Mouse (Mus musculus): ENCODE measurements around the gene Klra5. TPM values are rescaled to one million over a fixed set of nuclear protein-coding genes. Genes with fewer than 3 reads are reported as not detected.
"Not testable (repeated sequence)": the region's sequence is repeated elsewhere in the genome, so short reads cannot be mapped to it uniquely, and the experiment has no call there.

The Klra5 gene
- total RNA-seq (2022), result not detected

DNA sequence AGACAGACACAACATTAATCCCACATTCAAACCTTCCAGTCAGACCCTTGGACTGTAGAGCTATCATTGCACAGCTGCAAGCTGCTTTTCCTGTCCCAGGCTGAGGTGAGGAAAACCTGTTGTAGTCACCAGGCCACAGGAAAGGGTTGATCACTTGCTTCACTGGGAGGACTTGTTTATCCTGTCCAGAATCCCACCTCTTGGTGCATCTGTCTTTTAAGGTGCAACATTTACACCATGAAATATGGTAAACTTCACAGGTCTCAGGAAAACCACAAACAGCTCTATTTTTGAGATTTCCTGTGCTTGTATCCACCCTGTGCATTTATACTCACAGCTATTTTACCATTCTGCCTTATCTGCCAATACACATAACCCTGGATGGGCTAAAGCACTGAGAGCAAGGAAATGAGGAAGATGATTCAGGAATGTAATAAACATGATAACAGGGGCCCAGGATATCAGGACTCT, at the start of gene Klra5:
TSS of gene Klra5 (minus strand) at position 175 of the 471 bp plus-strand sequence.
- not testable (repeated sequence) for DNase-seq (ENCODE audit: low spot score)

DNA sequence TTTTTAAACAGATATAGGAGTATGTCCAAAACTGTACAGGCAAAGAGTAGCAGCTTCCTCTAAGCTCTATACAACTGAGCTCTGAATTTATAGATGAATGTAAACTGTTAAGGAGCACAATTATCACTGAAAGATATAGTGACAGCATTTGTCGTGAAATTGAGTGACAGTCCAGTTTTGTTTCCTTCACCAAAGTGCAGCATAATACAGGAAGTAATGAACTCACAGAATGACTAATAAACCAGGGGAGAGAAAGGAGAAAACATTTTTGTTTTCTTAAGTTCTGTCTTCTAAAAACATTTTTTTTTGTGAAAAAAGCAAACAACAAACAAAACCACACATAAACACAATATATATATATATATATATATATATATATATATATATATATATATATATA, 454 bp downstream of the Klra5 start:
- DNase-seq (ENCODE audit: low spot score), result no peak

DNA sequence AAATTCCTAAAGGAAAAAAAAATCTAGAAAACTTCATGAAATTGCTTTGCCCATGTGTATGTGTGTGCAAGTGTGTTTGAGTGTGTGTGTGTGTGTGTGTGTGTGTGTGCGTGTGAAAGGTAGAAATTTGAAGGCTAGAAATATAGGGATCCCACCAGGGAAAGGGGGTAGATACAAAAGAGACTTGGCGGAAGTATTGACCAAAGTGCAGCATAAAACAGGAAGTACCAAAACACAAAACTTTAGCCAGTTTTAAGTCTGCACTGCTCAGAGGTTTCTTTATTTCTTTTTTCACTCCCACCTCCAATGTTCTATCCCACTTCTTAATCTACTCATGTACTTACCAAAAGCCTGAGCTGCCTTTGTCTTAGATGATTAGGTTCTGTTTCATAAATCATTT, 34.9 kb downstream of the Klra5 start:
- no peak for DNase-seq (ENCODE audit: low spot score)

DNA sequence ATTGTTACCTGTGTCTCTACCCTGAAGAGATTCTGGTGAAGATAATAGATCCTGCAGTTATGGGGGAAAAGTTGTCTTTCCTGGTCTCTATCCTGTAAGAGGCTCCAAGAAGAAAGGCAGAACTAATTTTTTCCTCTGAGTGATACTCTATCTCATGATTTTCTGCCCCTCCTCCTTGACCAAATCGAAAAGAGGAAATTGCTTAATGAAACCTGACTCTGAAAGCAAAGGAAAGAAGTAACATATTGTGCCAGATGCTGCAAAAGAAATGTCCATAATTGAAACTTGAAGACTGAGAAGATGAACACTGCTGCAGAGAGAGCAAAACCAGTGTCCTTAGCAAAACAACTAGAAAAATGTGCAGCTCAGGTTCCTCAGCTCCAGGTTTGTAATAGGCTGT, 40.9 kb downstream of the Klra5 start, which contains the start of gene Klra17:
TSS of gene Klra17 (minus strand) at position 124 of the 400 bp plus-strand sequence.
- DNase-seq (ENCODE audit: low spot score), result no peak

DNA sequence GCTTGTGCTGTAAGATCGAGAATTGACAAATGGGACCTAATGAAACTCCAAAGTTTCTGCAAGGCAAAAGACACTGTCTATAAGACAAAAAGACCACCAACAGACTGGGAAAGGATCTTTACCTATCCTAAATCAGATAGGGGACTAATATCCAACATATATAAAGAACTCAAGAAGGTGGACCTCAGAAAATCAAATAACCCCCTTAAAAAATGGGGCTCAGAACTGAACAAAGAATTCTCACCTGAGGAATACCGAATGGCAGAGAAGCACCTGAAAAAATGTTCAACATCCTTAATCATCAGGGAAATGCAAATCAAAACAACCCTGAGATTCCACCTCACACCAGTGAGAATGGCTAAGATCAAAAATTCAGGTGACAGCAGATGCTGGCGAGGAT, 55.1 kb downstream of the Klra5 start, which contains the start of gene Gm17631:
TSS of gene Gm17631 (plus strand) at position 301 of the 400 bp plus-strand sequence.
- not testable (repeated sequence) for DNase-seq (ENCODE audit: low spot score)

Other genes with a start within 250 kb of the Klra5 start
- gene Klrc1, start 238.7 kb downstream of the Klra5 start, total RNA-seq (2022), result under 1 TPM in 1 of 4 experiments, not detected in 3; 0.22 TPM
- gene Klri1, start 200.5 kb downstream of the Klra5 start, total RNA-seq (2022), result not detected
- not detected for gene Klri2, start 177.2 kb downstream of the Klra5 start, total RNA-seq (2022)
- not detected for gene Gm156, start 133.4 kb downstream of the Klra5 start, total RNA-seq (2022)
- not detected for gene Gm17631, start 55.0 kb downstream of the Klra5 start, total RNA-seq (2022)
- not detected for gene Klra17, start 41.0 kb downstream of the Klra5 start, total RNA-seq (2022)
- not detected for gene Klra6, start 109.3 kb upstream of the Klra5 start, total RNA-seq (2022)
- not detected for gene Klra4, start 149.6 kb upstream of the Klra5 start, total RNA-seq (2022)
- under 1 TPM; 0.37 to 0.76 (median 0.56) TPM for gene Klra8, start 212.2 kb upstream of the Klra5 start, total RNA-seq (2022)